Comparison of ENCODE assay signal across 8 mouse cellular contexts in the genomic region with DNA sequence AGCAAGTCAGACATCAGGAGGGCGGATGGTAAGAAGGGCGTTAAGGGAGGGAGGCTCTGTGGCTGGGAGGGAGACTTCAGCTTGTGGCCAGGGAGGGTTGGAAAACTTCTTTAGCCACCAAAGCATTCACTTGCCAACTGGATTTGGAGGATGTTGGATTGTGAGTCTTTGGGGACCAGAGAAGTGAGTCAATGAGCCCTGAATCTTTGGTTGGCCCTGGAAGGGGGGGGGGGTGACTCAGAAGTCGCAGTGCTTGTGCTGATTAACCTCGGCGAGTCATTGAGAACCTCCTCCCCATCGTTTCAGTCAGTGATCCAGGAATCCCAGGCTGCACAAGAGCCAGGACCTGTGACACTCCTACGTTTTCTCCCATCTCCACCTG. TPM values are rescaled to one million over a fixed set of nuclear protein-coding genes. Genes with fewer than 3 reads are reported as not detected.
DNase-seq lines count a peak whose midpoint lies in the region; ATAC-seq and TF ChIP-seq lines count a peak whose summit lies in the region.

No protein-coding gene starts in this region.

- DNase-seq in adrenal gland, postnatal 10 days: peak; percentile 44
- no peak for DNase-seq in adrenal gland, postnatal 14 days
- DNase-seq in limb, embryonic 11.5 days (ENCODE audit: low spot score): no peak
- DNase-seq in kidney, adult 8-10 months: no peak
- DNase-seq in layer of hippocampus, postnatal 36 days: no peak

- no peak for TF ChIP-seq CTCF in E14TG2a.4 (conservative IDR thresholded peaks at IDR 0.05; ENCODE audit: low read length)

- H3K4me3 ChIP-seq in E14TG2a.4 (replicated peaks; ENCODE audit: low read length): peak overlapping the region; percentile 91
- peak overlapping the region; percentile 76 for H3K4me3 ChIP-seq in forebrain, embryonic 16.5 days (replicated peaks; ENCODE audit: low read length)
- H3K4me3 ChIP-seq in limb, embryonic 11.5 days (ENCODE audit: low read depth, low read length): peak overlapping the region; percentile 70
- H3K4me3 ChIP-seq in stomach, embryonic 15.5 days (replicated peaks): peak overlapping the region; percentile 84

- peaks cover 20% of the 10 kb centered on the region for H3K4me1 ChIP-seq in E14TG2a.4 (replicated peaks; ENCODE audit: low read depth, low read length)
- H3K4me1 ChIP-seq in forebrain, embryonic 16.5 days (replicated peaks; ENCODE audit: control insufficient read depth, insufficient read depth, low read length): peaks cover 30% of the 10 kb centered on the region
- peaks cover 10% of the 10 kb centered on the region for H3K4me1 ChIP-seq in limb, embryonic 11.5 days (ENCODE audit: control insufficient read depth, insufficient read depth, low read length)
- H3K4me1 ChIP-seq in stomach, embryonic 15.5 days: peaks cover 15% of the 10 kb centered on the region; the same call in 1 of the 2 replicates

- no peak for ATAC-seq in forebrain, embryonic 16.5 days
- ATAC-seq in limb, embryonic 11.5 days (ENCODE audit: insufficient number of reproducible peaks, low FRiP score, low TSS enrichment, low read depth): 0 out of 2 replicates have a peak, but pooled peaks have one; percentile 9
- ATAC-seq in stomach, embryonic 15.5 days (ENCODE audit: insufficient read depth, low FRiP score, low read depth): no peak

- H3K9ac ChIP-seq in forebrain, embryonic 16.5 days (replicated peaks; ENCODE audit: low read depth, low read length): peak overlapping the region; percentile 86
- no peak overlapping the region for H3K9ac ChIP-seq in limb, embryonic 11.5 days (ENCODE audit: low read length)
- no peak overlapping the region for H3K9ac ChIP-seq in stomach, embryonic 15.5 days

- H3K27ac ChIP-seq in forebrain, embryonic 16.5 days (ENCODE audit: low read length): no peak overlapping the region
- H3K27ac ChIP-seq in limb, embryonic 11.5 days (replicated peaks; ENCODE audit: low read depth, low read length): no peak overlapping the region
- H3K27ac ChIP-seq in stomach, embryonic 15.5 days: no peak overlapping the region

- peak overlapping the region; percentile 92 for H3K4me2 ChIP-seq in forebrain, embryonic 16.5 days (ENCODE audit: low read length)
- peak overlapping the region; percentile 83 for H3K4me2 ChIP-seq in limb, embryonic 11.5 days (ENCODE audit: low read depth, severe bottlenecking)
- peak overlapping the region; percentile 95 for H3K4me2 ChIP-seq in stomach, embryonic 15.5 days

- H3K36me3 ChIP-seq in E14TG2a.4 (ENCODE audit: insufficient read depth, low read length): no peaks in the 10 kb centered on the region
- no peaks in the 10 kb centered on the region for H3K36me3 ChIP-seq in forebrain, embryonic 16.5 days (ENCODE audit: control insufficient read depth, insufficient read depth)
- no peaks in the 10 kb centered on the region for H3K36me3 ChIP-seq in limb, embryonic 11.5 days (ENCODE audit: control insufficient read depth, insufficient read depth, low read length)
- H3K36me3 ChIP-seq in stomach, embryonic 15.5 days: no peaks in the 10 kb centered on the region

- 8% methylated on average over 7 of the region's 7 CpGs for WGBS in forebrain, embryonic 16.5 days
- WGBS in limb, embryonic 11.5 days: 8% methylated on average over 7 of the region's 7 CpGs
- WGBS in stomach, embryonic 15.5 days: 8% methylated on average over 7 of the region's 7 CpGs

- H3K9me3 ChIP-seq in E14TG2a.4 (ENCODE audit: low read length): no peaks in the 10 kb centered on the region
- no peaks in the 10 kb centered on the region for H3K9me3 ChIP-seq in forebrain, embryonic 16.5 days (ENCODE audit: control insufficient read depth, low read length)
- H3K9me3 ChIP-seq in limb, embryonic 11.5 days (ENCODE audit: control insufficient read depth, low read length): no peaks in the 10 kb centered on the region
- no peaks in the 10 kb centered on the region for H3K9me3 ChIP-seq in stomach, embryonic 15.5 days

- peaks cover 37% of the 10 kb centered on the region for H3K27me3 ChIP-seq in E14TG2a.4 (ENCODE audit: insufficient read depth, low read length)
- no peaks in the 10 kb centered on the region for H3K27me3 ChIP-seq in forebrain, embryonic 16.5 days (replicated peaks; ENCODE audit: control insufficient read depth, insufficient read depth, low read length)
- H3K27me3 ChIP-seq in limb, embryonic 11.5 days (ENCODE audit: control insufficient read depth, insufficient read depth, low read length): no peaks in the 10 kb centered on the region
- H3K27me3 ChIP-seq in stomach, embryonic 15.5 days (replicated peaks): peaks cover 3% of the 10 kb centered on the region; the same call in 1 of the 2 replicates

RNA-seq across cellular contexts. Expression of a gene that starts 0.8 kb away (rescaled TPM):
- 1 to 10 TPM; 4.8 to 6.5 TPM for total RNA-seq in adrenal gland, postnatal 10 days (2021)
- 5.7 and 8.4 TPM in 2 replicates for total RNA-seq in adrenal gland, postnatal 14 days (2021)
- 2.4 and 2.6 TPM in 2 replicates for polyA plus RNA-seq in forebrain, embryonic 16.5 days (2015; fragmentation: Nextera tagmentation; extraction: Ambion mirVana)
- polyA plus RNA-seq in limb, embryonic 11.5 days (2014; fragmentation: Nextera tagmentation; extraction: Ambion mirVana): 1.4 and 1.6 TPM in 2 replicates
- 0.99 and 1.1 TPM in 2 replicates for polyA plus RNA-seq in stomach, embryonic 15.5 days (2015; fragmentation: Nextera tagmentation; extraction: Ambion mirVana)
- 10 to 100 TPM; 48.9 to 49.5 TPM for total RNA-seq in layer of hippocampus, postnatal 36 days (2021)
